26 mouse cellular contexts compared by ENCODE assay signal in the genomic region with DNA sequence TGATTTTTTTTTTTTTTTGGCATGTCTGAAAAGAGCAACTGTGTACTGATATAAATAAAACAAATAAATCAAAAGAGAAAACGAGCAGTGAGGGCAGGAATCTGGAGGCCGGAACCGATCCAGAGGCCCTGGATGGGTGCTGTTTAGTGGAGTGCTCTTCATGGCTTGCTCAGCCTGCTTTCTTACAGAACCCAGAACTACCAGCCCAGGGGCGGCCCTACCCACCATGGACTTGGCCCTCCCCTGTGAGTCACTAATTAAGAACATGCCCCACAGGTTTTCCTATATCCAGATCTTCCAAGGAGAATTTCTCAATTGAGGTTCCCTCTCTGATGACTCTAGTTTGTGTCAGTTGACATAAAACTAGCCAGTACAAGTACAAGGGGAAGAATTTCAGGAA. TPM values are rescaled to one million over a fixed set of nuclear protein-coding genes. Genes with fewer than 3 reads are reported as not detected.
DNase-seq lines count a peak whose midpoint lies in the region; ATAC-seq and TF ChIP-seq lines count a peak whose summit lies in the region.
"Had no signal": no experiment of that assay in that cellular context is flagged by ENCODE, and none has a peak within 500 bp of the region (broad histone marks: within the 10 kb centered on the region; RNA-seq: fewer than 3 reads in every experiment).

No protein-coding gene starts in this region.

- no peak for ATAC-seq in embryonic facial prominence, embryonic 11.5 days (replicated peaks; ENCODE audit: insufficient number of reproducible peaks, low FRiP score, low TSS enrichment, low read depth)
- ATAC-seq in intestine, embryonic 15.5 days: 0 out of 2 replicates have a peak, but pooled peaks have one; percentile 49
- ATAC-seq in intestine, postnatal 0 days: no peak
- ATAC-seq: forebrain, embryonic 13.5 days; forebrain, embryonic 15.5 days; forebrain, postnatal 0 days had no signal

- DNase-seq in embryonic facial prominence, embryonic 11.5 days (ENCODE audit: low spot score): peak; percentile 21
- no peak for DNase-seq in embryonic facial prominence, embryonic 10.5 days (ENCODE audit: low spot score)
- peak; percentile 62 for DNase-seq in 3T3-L1 (ENCODE audit: low read depth, low spot score)
- peak; percentile 39 for DNase-seq in fat pad, adult 2 months (ENCODE audit: extremely low read depth, low read depth, low spot score)
- no peak for DNase-seq in right cerebral cortex, postnatal 4 days
- no peak for DNase-seq in kidney, adult 8-10 months
- DNase-seq: adrenal gland, adult 2 months; adrenal gland, postnatal 10 days; adrenal gland, postnatal 25 days; cerebellum, adult 11 months; cerebellum, adult 18-20 months; cerebellum, adult 8-10 months; cerebellum, adult 9-11 months; cerebellum, postnatal 14 days; cerebellum, postnatal 36 days; embryo, embryonic 11 days; forebrain, postnatal 0 days had no signal

- H3K9me3 ChIP-seq in embryonic facial prominence, embryonic 11.5 days (replicated peaks; ENCODE audit: control insufficient read depth, low read length): no peaks in the 10 kb centered on the region
- H3K9me3 ChIP-seq in embryonic facial prominence, embryonic 10.5 days: no peaks in the 10 kb centered on the region
- H3K9me3 ChIP-seq in intestine, embryonic 15.5 days: no peaks in the 10 kb centered on the region
- H3K9me3 ChIP-seq in intestine, postnatal 0 days (ENCODE audit: control insufficient read depth): no peaks in the 10 kb centered on the region
- H3K9me3 ChIP-seq: embryonic facial prominence, embryonic 13.5 days; embryonic facial prominence, embryonic 15.5 days; forebrain, embryonic 13.5 days; forebrain, embryonic 15.5 days; G1E had no signal

- no peak overlapping the region for H3K27ac ChIP-seq in embryonic facial prominence, embryonic 11.5 days (replicated peaks; ENCODE audit: low read depth, low read length)
- H3K27ac ChIP-seq in embryonic facial prominence, embryonic 10.5 days (replicated peaks): no peak overlapping the region
- no peak overlapping the region for H3K27ac ChIP-seq in intestine, embryonic 15.5 days
- H3K27ac ChIP-seq in intestine, postnatal 0 days (ENCODE audit: low read depth, low read length): no peak overlapping the region
- H3K27ac ChIP-seq: embryonic facial prominence, embryonic 13.5 days; embryonic facial prominence, embryonic 15.5 days; forebrain, embryonic 13.5 days; forebrain, embryonic 15.5 days had no signal

- H3K4me2 ChIP-seq in embryonic facial prominence, embryonic 11.5 days (ENCODE audit: low read depth, low read length): no peak overlapping the region
- H3K4me2 ChIP-seq in intestine, embryonic 15.5 days (replicated peaks): no peak overlapping the region
- H3K4me2 ChIP-seq in intestine, postnatal 0 days (replicated peaks; ENCODE audit: low read depth): no peak overlapping the region
- H3K4me2 ChIP-seq: embryonic facial prominence, embryonic 13.5 days; embryonic facial prominence, embryonic 15.5 days; forebrain, embryonic 13.5 days; forebrain, embryonic 15.5 days had no signal

- H3K9ac ChIP-seq in embryonic facial prominence, embryonic 11.5 days (replicated peaks; ENCODE audit: low read length): no peak overlapping the region
- no peak overlapping the region for H3K9ac ChIP-seq in intestine, embryonic 15.5 days
- H3K9ac ChIP-seq in intestine, postnatal 0 days (ENCODE audit: low read depth, low read length): no peak overlapping the region
- H3K9ac ChIP-seq: embryonic facial prominence, embryonic 13.5 days; embryonic facial prominence, embryonic 15.5 days; forebrain, embryonic 13.5 days; forebrain, embryonic 15.5 days; forebrain, postnatal 0 days had no signal

- TF ChIP-seq CTCF in intestine, postnatal 0 days (IDR thresholded peaks at IDR 0.05; ENCODE audit: low read depth): no peak

- no peak overlapping the region for H3K4me3 ChIP-seq in embryonic facial prominence, embryonic 11.5 days (ENCODE audit: low read depth, low read length)
- no peak overlapping the region for H3K4me3 ChIP-seq in embryonic facial prominence, embryonic 10.5 days
- no peak overlapping the region for H3K4me3 ChIP-seq in intestine, embryonic 15.5 days (replicated peaks)
- H3K4me3 ChIP-seq in intestine, postnatal 0 days (ENCODE audit: low read depth, low read length): no peak overlapping the region
- H3K4me3 ChIP-seq: embryonic facial prominence, embryonic 13.5 days; embryonic facial prominence, embryonic 15.5 days; erythroblast, embryonic 14.5 days; forebrain, embryonic 13.5 days; forebrain, embryonic 15.5 days had no signal

- no peaks in the 10 kb centered on the region for H3K27me3 ChIP-seq in embryonic facial prominence, embryonic 11.5 days (ENCODE audit: control insufficient read depth, insufficient read depth, low read length)
- H3K27me3 ChIP-seq in embryonic facial prominence, embryonic 10.5 days (replicated peaks; ENCODE audit: low read depth, poor library complexity, severe bottlenecking): no peaks in the 10 kb centered on the region
- no peaks in the 10 kb centered on the region for H3K27me3 ChIP-seq in intestine, embryonic 15.5 days (replicated peaks)
- no peaks in the 10 kb centered on the region for H3K27me3 ChIP-seq in intestine, postnatal 0 days (replicated peaks; ENCODE audit: control insufficient read depth, insufficient read depth, low read length)
- H3K27me3 ChIP-seq: CH12.LX; embryonic facial prominence, embryonic 13.5 days; embryonic facial prominence, embryonic 15.5 days; forebrain, embryonic 13.5 days; forebrain, embryonic 15.5 days had no signal

- no peaks in the 10 kb centered on the region for H3K4me1 ChIP-seq in embryonic facial prominence, embryonic 11.5 days (ENCODE audit: control insufficient read depth, insufficient read depth, low read length)
- no peaks in the 10 kb centered on the region for H3K4me1 ChIP-seq in embryonic facial prominence, embryonic 10.5 days
- no peaks in the 10 kb centered on the region for H3K4me1 ChIP-seq in intestine, embryonic 15.5 days (replicated peaks)
- no peaks in the 10 kb centered on the region for H3K4me1 ChIP-seq in intestine, postnatal 0 days (replicated peaks; ENCODE audit: control insufficient read depth, insufficient read depth, low read length)
- H3K4me1 ChIP-seq: embryonic facial prominence, embryonic 13.5 days; embryonic facial prominence, embryonic 15.5 days; forebrain, embryonic 13.5 days; forebrain, embryonic 15.5 days had no signal

- 66% methylated on average over 4 of the region's 4 CpGs for WGBS in embryonic facial prominence, embryonic 11.5 days
- 81% methylated on average over 4 of the region's 4 CpGs for WGBS in embryonic facial prominence, embryonic 10.5 days
- 80% methylated on average over 4 of the region's 4 CpGs for WGBS in intestine, embryonic 15.5 days
- WGBS in intestine, postnatal 0 days: 63% methylated on average over 4 of the region's 4 CpGs

- H3K36me3 ChIP-seq in embryonic facial prominence, embryonic 11.5 days (replicated peaks; ENCODE audit: control insufficient read depth, insufficient read depth, low read depth, low read length): no peaks in the 10 kb centered on the region
- H3K36me3 ChIP-seq in embryonic facial prominence, embryonic 10.5 days (replicated peaks): no peaks in the 10 kb centered on the region
- H3K36me3 ChIP-seq in intestine, embryonic 15.5 days: no peaks in the 10 kb centered on the region
- H3K36me3 ChIP-seq in intestine, postnatal 0 days (ENCODE audit: control insufficient read depth, insufficient read depth): peaks cover 8% of the 10 kb centered on the region; the same call in 1 of the 2 replicates
- H3K36me3 ChIP-seq: forebrain, embryonic 15.5 days had no signal

RNA-seq across cellular contexts. Expression of gene Rel, which starts 24.7 kb away (rescaled TPM):
- 0.86 and 0.94 TPM in 2 replicates for polyA plus RNA-seq in embryonic facial prominence, embryonic 11.5 days (2014; fragmentation: Nextera tagmentation; extraction: Ambion mirVana)
- 0.79 and 0.91 TPM in 2 replicates for polyA plus RNA-seq in embryonic facial prominence, embryonic 10.5 days (2016; fragmentation: Nextera tagmentation; extraction: Ambion mirVana)
- 0.73 and 0.80 TPM in 2 replicates for polyA plus RNA-seq in intestine, embryonic 15.5 days (2015; fragmentation: Nextera tagmentation; extraction: Ambion mirVana)
- polyA plus RNA-seq in intestine, postnatal 0 days (2015; fragmentation: Nextera tagmentation; extraction: Ambion mirVana): 0.52 and 0.58 TPM in 2 replicates

Comparison
In these comparisons a context has a peak if more than half of its experiments do, and no peak if none do; other contexts are left out.
1. DNase-seq: peak in embryonic facial prominence, embryonic 11.5 days (single experiment), 3T3-L1 (single experiment) and fat pad, adult 2 months (single experiment); none in embryonic facial prominence, embryonic 10.5 days (single experiment), right cerebral cortex, postnatal 4 days (single experiment) and kidney, adult 8-10 months (0 of 2).